Mouse (Mus musculus) erythroblast, embryonic 14.5 days (primary cell): ENCODE measurements around the gene Kif17.

Source experiments
- GATA1 ChIP-seq: IDR thresholded peaks from 2 replicates; pipeline ENCODE4 v1.6.1; 2012; ENCODE audit warnings: low read length, inconsistent platforms, mixed read lengths
- TAL1 ChIP-seq: IDR thresholded peaks from 3 replicates; pipeline ENCODE4 v1.6.1; 2012; ENCODE audit warnings: low read length, inconsistent platforms, mixed read lengths

GRCm38 (mm10) chr4:138303742-138304141 lies 53.5 kb downstream of the Kif17 start:
- TF ChIP-seq GATA1: no peak; the same call in 1 of the 2 replicates
- TF ChIP-seq TAL1: peak; percentile 33; the same call in 1 of the 3 replicates
